Mouse (Mus musculus) forebrain, embryonic 11.5 days (tissue): ENCODE data around the gene 4931406P16Rik. TPM values are rescaled to one million over a fixed set of nuclear protein-coding genes. Genes with fewer than 3 reads are reported as not detected.
"Not testable (repeated sequence)": the region's sequence is repeated elsewhere in the genome, so short reads cannot be mapped to it uniquely, and the experiment has no call there.

Experiments used
- ATAC-seq: fragments of 200-750 bp; cut with Nextera tagmentation; replicated peaks from 2 replicates; pipeline ENCODE4 v1.8.0; 2017; ENCODE audit warnings: moderate TSS enrichment; ENCODE audit not compliant: low FRiP score
- DNase-seq: peaks from one replicate; pipeline ENCODE4 v3.0.0-alpha.2; 2017; ENCODE audit warnings: low spot score
- H3K27ac ChIP-seq: fragments of 300-500 bp; sonication (generic); 2 replicates; pipeline ENCODE4 v1.5.1; 2014; ENCODE audit warnings: low read depth, low read length
- H3K27me3 ChIP-seq: fragments of 300-500 bp; sonication (generic); 2 replicates; pipeline ENCODE4 v1.6.1; 2014; ENCODE audit warnings: mild to moderate bottlenecking, low read length, mixed read lengths; ENCODE audit not compliant: control insufficient read depth, insufficient read depth
- H3K36me3 ChIP-seq: fragments of 300-500 bp; sonication (generic); 2 replicates; pipeline ENCODE4 v1.6.1; 2014; ENCODE audit warnings: mild to moderate bottlenecking, low read length, moderate library complexity, mixed read lengths; ENCODE audit not compliant: control insufficient read depth, insufficient read depth
- H3K4me1 ChIP-seq: fragments of 300-500 bp; sonication (generic); replicated peaks from 2 replicates; pipeline ENCODE4 v1.6.1; 2014; ENCODE audit warnings: low read length, mixed read lengths; ENCODE audit not compliant: control insufficient read depth, insufficient read depth
- H3K4me2 ChIP-seq: fragments of 300-500 bp; sonication (generic); 2 replicates; pipeline ENCODE4 v1.6.1; 2014; ENCODE audit warnings: low read depth, mild to moderate bottlenecking, low read length, moderate library complexity, mixed read lengths; ENCODE audit not compliant: severe bottlenecking
- H3K4me3 ChIP-seq: fragments of 300-500 bp; sonication (generic); 2 replicates; pipeline ENCODE4 v1.5.1; 2014; ENCODE audit warnings: low read depth, low read length
- H3K9ac ChIP-seq: fragments of 300-500 bp; sonication (generic); 2 replicates; pipeline ENCODE4 v1.6.1; 2014; ENCODE audit warnings: low read length
- H3K9me3 ChIP-seq: fragments of 300-500 bp; sonication (generic); 2 replicates; pipeline ENCODE4 v1.6.1; 2016; ENCODE audit warnings: low read length, mixed read lengths; ENCODE audit not compliant: control insufficient read depth
- WGBS: fragments of 180-500 bp; shearing (Covaris S2); extraction: QIAGEN DNeasy Blood & Tissue Kit; methylation state at CpG from one replicate; pipeline ENCODE4 v1.1.7; 2014; 5-methylcytosine and 5-hydroxymethylcytosine counted together
- polyA plus RNA-seq: library from polyadenylated mRNA; unstranded; fragments of >200 nt; fragmentation: Nextera tagmentation; extraction: Ambion mirVana; gene quantifications from 2 replicates; pipeline ENCODE4 v1.2.1, GENCODE M21; 2014

The 4931406P16Rik gene
- polyA plus RNA-seq, 1 experiment from 2014 or later, result 32.7 TPM

DNA sequence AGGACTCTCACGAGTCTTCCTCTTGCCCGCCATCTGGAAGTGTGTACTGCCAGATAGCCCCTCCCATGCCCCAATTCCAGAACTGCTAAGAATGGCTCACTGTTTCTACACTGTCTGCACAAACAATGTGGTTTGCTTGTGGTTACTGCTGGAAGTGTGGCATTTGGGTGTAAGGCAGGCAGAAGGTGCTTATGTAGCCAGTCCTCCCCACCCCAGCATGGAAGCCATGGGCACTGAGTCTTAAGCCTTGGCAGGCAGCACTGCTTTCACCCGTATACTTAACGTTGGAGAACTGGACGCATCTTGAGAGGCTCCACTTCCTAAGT, 25.8 kb upstream of the 4931406P16Rik start:
- 94% methylated on average over 5 of the region's 5 CpGs for WGBS
- Histone ChIP-seq H3K4me1 (no peaks in the 10 kb centered on the region), H3K4me3 (no peak overlapping the region), H3K4me2 (no peak overlapping the region), H3K36me3 (no peaks in the 10 kb centered on the region; the same call in 1 of the 2 replicates), H3K27ac (no peak overlapping the region), H3K9ac (no peak overlapping the region), H3K27me3 (no peaks in the 10 kb centered on the region), H3K9me3 (no peaks in the 10 kb centered on the region)
- no peak for ATAC-seq
- no peak for DNase-seq

DNA sequence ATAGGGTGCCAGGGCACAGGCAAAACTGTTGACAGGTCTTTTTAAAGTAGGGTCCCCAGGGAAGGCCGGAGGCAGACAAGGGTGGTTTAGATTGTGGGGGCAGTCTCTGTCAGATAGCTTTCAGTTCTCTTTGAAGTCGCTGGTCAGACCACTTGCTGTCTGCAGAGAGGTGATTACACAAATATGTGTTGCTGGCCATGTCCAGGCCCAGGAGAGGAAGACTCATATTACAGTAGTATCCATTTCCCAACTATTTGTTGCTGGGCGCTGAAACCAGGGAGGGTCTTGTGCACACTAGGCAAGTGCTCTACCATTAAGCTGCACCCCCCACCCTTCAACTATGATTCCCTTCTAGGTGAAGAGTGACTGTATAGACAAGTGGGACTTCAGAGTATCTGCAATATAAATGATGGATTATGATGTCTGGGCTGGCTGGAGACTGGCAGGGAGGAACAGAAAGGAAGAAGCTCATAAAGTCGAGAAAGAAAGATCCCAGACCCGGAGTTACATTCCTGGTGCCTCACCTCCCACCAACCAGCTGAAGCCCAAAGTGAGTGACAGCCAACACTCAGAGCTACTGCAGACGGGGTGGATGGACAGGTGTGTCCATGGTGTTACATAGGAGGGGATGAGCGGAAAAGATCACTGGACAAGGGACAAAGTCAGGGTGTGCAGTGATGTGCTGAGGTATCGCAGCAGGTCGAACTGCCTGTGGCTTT, 25.3 kb upstream of the 4931406P16Rik start:
- H3K4me3 ChIP-seq, result no peak overlapping the region
- ATAC-seq, result no peak
- DNase-seq, result no peak
- no peaks in the 10 kb centered on the region for H3K27me3 ChIP-seq
- no peaks in the 10 kb centered on the region for H3K9me3 ChIP-seq
- H3K36me3 ChIP-seq, result no peaks in the 10 kb centered on the region; the same call in 1 of the 2 replicates
- H3K4me2 ChIP-seq, result no peak overlapping the region
- no peak overlapping the region for H3K27ac ChIP-seq
- H3K4me1 ChIP-seq, result no peaks in the 10 kb centered on the region
- no peak overlapping the region for H3K9ac ChIP-seq
- 89% methylated on average over 9 of the region's 9 CpGs for WGBS

DNA sequence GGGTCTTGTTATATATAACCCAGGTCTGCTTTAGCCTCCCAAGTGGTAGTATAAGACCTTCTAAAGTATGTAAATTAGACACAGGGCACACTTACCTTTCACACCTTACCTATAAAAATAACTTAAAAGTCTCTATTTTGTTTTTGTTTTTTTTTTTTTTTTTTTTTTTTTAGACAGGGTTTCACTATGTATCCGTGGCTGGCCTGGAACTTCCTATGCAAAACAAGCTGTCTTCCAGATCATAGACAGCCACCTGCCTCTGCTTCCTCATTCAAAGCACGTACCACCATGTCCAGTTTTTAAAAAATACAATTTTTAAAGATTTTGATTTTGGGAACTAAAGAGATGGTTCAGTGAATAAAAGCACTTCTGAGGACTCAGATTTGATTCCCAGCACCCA, 23.9 kb upstream of the 4931406P16Rik start:
- DNase-seq (no peak), ATAC-seq (no peak)
- H3K36me3 ChIP-seq, result no peaks in the 10 kb centered on the region
- H3K4me2 ChIP-seq, result no peak overlapping the region
- no peak overlapping the region for H3K4me3 ChIP-seq
- H3K27me3 ChIP-seq, result no peaks in the 10 kb centered on the region
- WGBS, result 87% methylated on average over 2 of the region's 2 CpGs
- H3K9me3 ChIP-seq, result no peaks in the 10 kb centered on the region
- no peaks in the 10 kb centered on the region for H3K4me1 ChIP-seq
- no peak overlapping the region for H3K9ac ChIP-seq
- no peak overlapping the region for H3K27ac ChIP-seq

DNA sequence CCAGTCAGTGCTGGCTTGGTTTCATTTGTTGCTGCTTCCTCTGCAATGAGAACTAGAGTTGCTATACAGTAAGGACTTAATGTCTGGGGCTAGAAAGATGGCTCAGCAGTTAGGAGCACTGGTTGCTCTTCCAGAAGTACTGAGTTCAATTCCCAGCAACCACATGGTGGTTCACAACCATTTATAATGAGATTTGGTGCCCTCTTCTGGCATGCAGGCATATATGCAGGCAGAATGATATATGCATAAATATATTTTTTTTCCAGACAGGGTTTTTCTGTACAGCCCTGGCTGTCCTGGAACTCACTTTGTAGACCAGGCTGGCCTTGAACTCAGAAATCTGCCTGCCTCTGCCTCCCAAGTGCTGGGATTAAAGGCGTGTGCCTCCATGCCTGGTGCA, 23.2 kb upstream of the 4931406P16Rik start:
- not testable (repeated sequence) for H3K4me2 ChIP-seq, DNase-seq, H3K4me1 ChIP-seq, H3K27me3 ChIP-seq, H3K36me3 ChIP-seq, H3K4me3 ChIP-seq, H3K9ac ChIP-seq, H3K27ac ChIP-seq, ATAC-seq, H3K9me3 ChIP-seq
- WGBS, result 89% methylated on average over 1 of the region's 1 CpGs

DNA sequence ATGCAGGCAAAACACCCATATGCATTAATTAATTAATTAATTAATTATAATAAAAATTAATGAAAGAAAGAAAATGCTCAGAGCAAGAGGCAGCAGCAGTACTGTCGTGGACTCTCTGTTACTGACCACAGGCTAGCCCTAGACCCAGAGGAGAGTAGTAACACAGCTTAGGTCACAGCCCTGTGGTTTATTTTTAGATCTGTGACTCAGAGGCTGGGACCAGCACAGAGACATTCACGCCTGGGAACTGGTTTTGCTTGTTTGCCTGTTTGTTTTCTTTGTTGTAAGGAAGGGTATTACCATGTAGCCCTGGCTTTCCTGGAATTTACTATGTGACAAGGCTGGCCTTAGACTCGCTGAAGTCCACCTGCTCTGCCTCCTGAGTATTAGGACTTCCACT, 14.1 kb upstream of the 4931406P16Rik start:
- Histone ChIP-seq H3K9me3 (no peaks in the 10 kb centered on the region; the same call in 1 of the 2 replicates), H3K4me1 (no peaks in the 10 kb centered on the region), H3K9ac (no peak overlapping the region), H3K4me3 (no peak overlapping the region), H3K36me3 (no peaks in the 10 kb centered on the region), H3K4me2 (no peak overlapping the region), H3K27me3 (no peaks in the 10 kb centered on the region), H3K27ac (no peak overlapping the region)
- ATAC-seq (no peak), DNase-seq (no peak)
- WGBS, result 67% methylated on average over 3 of the region's 3 CpGs

DNA sequence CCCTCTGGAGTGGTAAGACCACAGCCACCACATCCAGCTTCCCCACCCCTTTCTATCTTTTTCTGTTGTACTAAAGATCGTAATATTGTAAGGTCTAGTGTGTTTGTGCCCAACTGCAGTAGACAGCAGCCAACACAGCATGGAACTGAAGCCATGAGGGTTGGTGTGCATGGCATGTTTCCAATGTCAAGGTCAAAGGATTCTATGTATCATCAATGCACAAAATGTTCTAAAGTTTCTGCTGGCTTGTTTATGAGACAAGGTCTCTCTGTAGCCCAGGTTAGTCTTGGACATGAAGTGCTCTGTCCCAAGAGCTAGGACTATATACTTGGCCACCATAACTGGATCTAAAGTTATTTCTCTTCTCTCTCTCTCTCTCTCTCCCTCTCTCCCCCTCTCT, 11.5 kb upstream of the 4931406P16Rik start:
- Histone ChIP-seq H3K27me3 (no peaks in the 10 kb centered on the region), H3K4me3 (no peak overlapping the region), H3K9ac (no peak overlapping the region), H3K4me1 (no peaks in the 10 kb centered on the region), H3K36me3 (no peaks in the 10 kb centered on the region), H3K4me2 (no peak overlapping the region), H3K27ac (no peak overlapping the region), H3K9me3 (no peaks in the 10 kb centered on the region; the same call in 1 of the 2 replicates)
- no peak for ATAC-seq
- DNase-seq, result no peak
- WGBS, result 93% methylated on average over 1 of the region's 1 CpGs

DNA sequence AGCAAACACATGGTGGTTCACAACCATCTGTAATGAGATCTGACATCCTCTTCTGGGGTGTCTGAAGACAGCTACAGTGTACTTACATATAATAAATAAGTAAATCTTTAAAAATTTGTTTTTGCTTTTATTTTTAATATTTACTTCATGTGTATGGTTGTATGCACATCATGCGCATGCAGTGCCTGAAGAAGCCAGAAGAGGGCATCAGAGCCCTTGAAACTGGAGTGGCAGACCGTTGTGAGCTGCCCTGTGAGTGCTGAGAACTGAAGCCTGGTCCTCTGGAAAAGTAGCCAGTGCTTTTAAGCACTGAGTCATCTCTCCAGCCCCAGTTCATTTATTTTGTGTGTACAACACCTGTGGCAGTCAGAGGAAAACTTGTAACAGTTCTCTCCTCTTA, 10.7 kb upstream of the 4931406P16Rik start:
- DNase-seq, result no peak
- Histone ChIP-seq H3K9me3 (no peaks in the 10 kb centered on the region; the same call in 1 of the 2 replicates), H3K9ac (no peak overlapping the region), H3K27ac (no peak overlapping the region), H3K4me2 (no peak overlapping the region), H3K36me3 (no peaks in the 10 kb centered on the region), H3K4me1 (no peaks in the 10 kb centered on the region), H3K4me3 (no peak overlapping the region), H3K27me3 (no peaks in the 10 kb centered on the region)
- ATAC-seq, result no peak
- 92% methylated on average over 2 of the region's 2 CpGs for WGBS

DNA sequence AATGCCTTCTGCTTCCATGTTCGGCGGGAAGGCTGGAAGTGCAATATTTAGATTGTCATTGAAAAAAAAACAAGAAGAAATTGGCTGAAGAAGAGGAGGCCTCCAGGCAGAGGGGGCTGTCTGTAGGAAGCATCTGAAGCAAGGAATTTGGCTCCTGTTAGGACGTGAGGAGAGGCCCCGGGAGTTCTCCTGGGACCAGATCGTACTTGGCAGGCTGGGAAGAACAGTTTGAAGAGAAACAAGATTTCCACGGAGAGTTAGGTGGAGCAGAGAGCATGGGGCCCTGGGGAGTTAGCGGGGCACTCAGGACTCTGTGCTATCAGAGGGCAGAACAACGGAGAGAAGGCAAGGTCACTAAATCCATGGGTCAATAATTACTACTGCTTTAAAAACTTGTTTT, 10.0 kb upstream of the 4931406P16Rik start:
- H3K27me3 ChIP-seq, result no peaks in the 10 kb centered on the region
- no peaks in the 10 kb centered on the region; the same call in 1 of the 2 replicates for H3K9me3 ChIP-seq
- ATAC-seq (no peak), DNase-seq (no peak)
- H3K27ac ChIP-seq, result no peak overlapping the region
- H3K4me3 ChIP-seq, result no peak overlapping the region
- H3K9ac ChIP-seq, result no peak overlapping the region
- H3K4me2 ChIP-seq, result no peak overlapping the region
- H3K4me1 ChIP-seq, result no peaks in the 10 kb centered on the region
- H3K36me3 ChIP-seq, result no peaks in the 10 kb centered on the region
- WGBS, result 84% methylated on average over 8 of the region's 8 CpGs

DNA sequence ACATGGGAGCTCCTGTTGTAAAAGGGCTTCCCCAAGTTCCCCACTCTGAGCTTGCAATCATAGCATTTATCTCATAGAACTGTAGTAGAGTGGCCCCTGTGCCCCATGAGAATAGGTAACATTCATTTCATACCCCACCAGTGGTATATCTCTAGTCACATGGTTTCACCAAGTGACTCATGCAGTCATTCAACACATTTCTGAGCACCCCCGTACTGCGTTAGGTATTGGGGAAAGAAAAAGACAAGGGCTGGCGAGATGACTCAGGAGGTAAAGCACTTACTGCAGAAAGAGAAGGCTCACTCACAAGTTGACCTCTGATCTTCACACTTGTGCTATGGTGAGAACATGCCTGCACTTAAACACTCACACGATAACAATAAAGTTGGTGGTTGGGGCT, 8.6 kb upstream of the 4931406P16Rik start:
- no peak overlapping the region for H3K9ac ChIP-seq
- H3K27me3 ChIP-seq, result no peaks in the 10 kb centered on the region
- 95% methylated on average over 4 of the region's 4 CpGs for WGBS
- no peaks in the 10 kb centered on the region for H3K4me1 ChIP-seq
- ATAC-seq, result no peak
- H3K36me3 ChIP-seq, result no peaks in the 10 kb centered on the region
- H3K4me3 ChIP-seq, result no peak overlapping the region
- no peaks in the 10 kb centered on the region; the same call in 1 of the 2 replicates for H3K9me3 ChIP-seq
- no peak for DNase-seq
- no peak overlapping the region for H3K4me2 ChIP-seq
- no peak overlapping the region for H3K27ac ChIP-seq
